Mouse (Mus musculus) forebrain, postnatal 0 days (tissue): ENCODE data around the gene Cdca4. TPM values are rescaled to one million over a fixed set of nuclear protein-coding genes. Genes with fewer than 3 reads are reported as not detected.

ENCODE experiments used
- ATAC-seq: fragments of 200-750 bp; cut with Nextera tagmentation; 2 replicates; pipeline ENCODE4 v1.8.0; 2017; ENCODE audit warnings: mild to moderate bottlenecking, moderate library complexity
- DNase-seq: peaks from one replicate; pipeline ENCODE4 v3.0.0-alpha.2; 2015
- H3K27ac ChIP-seq: fragments of 300-500 bp; sonication (generic); 2 replicates; pipeline ENCODE4 v1.5.1; 2014; ENCODE audit warnings: low read depth, mild to moderate bottlenecking, antibody characterized with exemption, low read length, moderate library complexity, mixed read lengths
- H3K27me3 ChIP-seq: fragments of 300-500 bp; sonication (generic); 2 replicates; pipeline ENCODE4 v1.6.1; 2014; ENCODE audit warnings: mild to moderate bottlenecking, low read length, mixed read lengths; ENCODE audit not compliant: insufficient read depth
- H3K36me3 ChIP-seq: fragments of 300-500 bp; sonication (generic); 2 replicates; pipeline ENCODE4 v1.6.1; 2014; ENCODE audit warnings: mild to moderate bottlenecking, moderate library complexity; ENCODE audit not compliant: insufficient read depth
- H3K4me1 ChIP-seq: fragments of 300-500 bp; sonication (generic); 2 replicates; pipeline ENCODE4 v1.6.1; 2014; ENCODE audit warnings: antibody characterized with exemption; ENCODE audit not compliant: insufficient read depth
- H3K4me2 ChIP-seq: fragments of 300-500 bp; sonication (generic); 2 replicates; pipeline ENCODE4 v1.6.1; 2014; ENCODE audit warnings: low read depth, mild to moderate bottlenecking, moderate library complexity
- H3K4me3 ChIP-seq: fragments of 300-500 bp; sonication (generic); 2 replicates; pipeline ENCODE4 v1.5.1; 2014; ENCODE audit warnings: low read depth, low read length, mixed read lengths
- H3K9ac ChIP-seq: fragments of 300-500 bp; sonication (generic); 2 replicates; pipeline ENCODE4 v1.6.1; 2014; ENCODE audit warnings: mild to moderate bottlenecking
- H3K9me3 ChIP-seq: fragments of 300-500 bp; sonication (generic); 2 replicates; pipeline ENCODE4 v1.6.1; 2016; ENCODE audit warnings: low read length
- CTCF ChIP-seq: sonication (generic); IDR thresholded peaks from 2 replicates; pipeline ENCODE4 v1.5.1; 2016; ENCODE audit warnings: antibody characterized with exemption, control low read depth, low read depth
- WGBS: fragments of 180-500 bp; shearing (Covaris S2); extraction: QIAGEN DNeasy Blood & Tissue Kit; methylation state at CpG from one replicate; pipeline ENCODE4 v1.1.7; 2014; 5-methylcytosine and 5-hydroxymethylcytosine counted together
- polyA plus RNA-seq: library from polyadenylated mRNA; unstranded; fragments of >200 nt; fragmentation: Nextera tagmentation; extraction: Ambion mirVana; gene quantifications from 2 replicates; pipeline ENCODE4 v1.2.1, GENCODE M21; 2015
- total RNA-seq: library from RNA; depleted of rRNA; stranded (reverse); fragments of >200 nt; gene quantifications from 2 replicates; pipeline ENCODE4 v1.2.3, GENCODE M21; 2014

Gene Cdca4
- total and polyA plus RNA-seq, 2 experiments from 2014 or later = 29.7 to 31.3 TPM

DNA sequence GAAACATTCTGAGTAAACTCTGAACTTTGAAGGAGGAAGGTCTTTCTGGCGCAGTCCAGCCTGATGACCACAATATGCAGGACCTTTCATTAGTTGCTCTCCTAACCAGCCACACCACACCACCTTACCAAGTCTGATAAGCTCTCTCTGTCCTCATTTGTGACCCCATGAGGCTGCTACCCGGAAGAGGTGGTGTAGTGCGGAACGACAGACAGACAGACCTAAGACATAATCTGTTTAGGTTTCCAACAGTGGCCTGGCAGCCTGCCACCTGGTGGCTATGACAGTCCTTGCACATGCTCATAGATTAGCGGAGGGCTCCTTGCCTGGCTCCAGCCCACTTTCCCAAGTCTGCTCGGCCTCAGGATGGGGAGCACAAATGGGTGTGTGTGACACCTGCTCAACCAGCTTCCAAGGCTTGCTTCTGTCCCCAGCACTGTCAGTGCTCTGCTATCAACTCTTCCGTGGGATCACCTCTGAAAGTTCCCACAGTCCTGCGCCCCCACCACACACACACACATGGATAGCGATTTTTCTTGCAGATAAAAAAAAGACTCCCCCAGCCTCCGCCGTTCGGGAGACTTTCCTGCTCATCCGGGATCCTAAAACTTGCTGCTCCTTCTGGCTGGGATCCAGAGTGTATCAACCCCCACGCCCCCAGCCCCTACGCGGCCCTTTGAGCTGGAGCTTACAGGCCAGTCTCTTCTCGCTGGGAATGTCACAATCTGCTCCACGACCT is 44.4 kb upstream of the Cdca4 start:
- WGBS = 20% methylated on average over 18 of the region's 18 CpGs
- peak; percentile 76 for DNase-seq
- peak; percentile 80 for TF ChIP-seq CTCF
- H3K27me3 ChIP-seq = peaks cover 55% of the 10 kb centered on the region
- H3K9ac ChIP-seq = 0 out of 2 replicates have a peak overlapping the region, but pooled peaks have one; percentile 14
- H3K4me1 ChIP-seq = 0 out of 2 replicates have a peak, but pooled peaks cover 3% of the 10 kb centered on the region
- H3K4me2 ChIP-seq = peak overlapping the region; percentile 29; the same call in 1 of the 2 replicates
- H3K4me3 ChIP-seq = peak overlapping the region; percentile 16; the same call in 1 of the 2 replicates
- H3K27ac ChIP-seq = no peak overlapping the region
- H3K9me3 ChIP-seq = no peaks in the 10 kb centered on the region
- ATAC-seq = peak; percentile 26; the same call in 1 of the 2 replicates
- H3K36me3 ChIP-seq = no peaks in the 10 kb centered on the region

DNA sequence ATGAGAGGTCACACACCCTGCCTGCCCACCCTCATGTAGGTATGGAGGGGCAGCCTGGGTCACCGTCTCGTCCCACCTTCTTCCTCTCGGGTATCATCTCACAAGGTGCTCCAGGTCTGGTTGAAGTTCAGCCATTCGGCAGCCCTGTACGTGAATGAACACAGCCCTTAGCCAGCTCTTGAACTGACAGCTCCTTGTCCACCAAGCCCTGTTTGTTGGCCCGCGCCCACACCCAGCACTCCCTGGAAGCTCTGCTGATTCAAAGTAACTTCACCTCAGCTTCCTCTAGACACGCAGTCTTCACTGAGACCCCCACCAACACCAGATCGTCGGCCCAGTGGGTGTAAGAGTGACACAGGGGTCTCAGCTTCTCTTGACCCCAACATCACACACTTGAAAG is 43.8 kb upstream of the Cdca4 start:
- H3K4me3 ChIP-seq = no peak overlapping the region
- H3K36me3 ChIP-seq = no peaks in the 10 kb centered on the region
- DNase-seq (no peak), ATAC-seq (no peak)
- WGBS = 85% methylated on average over 10 of the region's 10 CpGs
- H3K4me1 ChIP-seq = 0 out of 2 replicates have a peak, but pooled peaks cover 3% of the 10 kb centered on the region
- H3K4me2 ChIP-seq = no peak overlapping the region
- peaks cover 49% of the 10 kb centered on the region for H3K27me3 ChIP-seq
- TF ChIP-seq CTCF = no peak
- no peak overlapping the region for H3K9ac ChIP-seq
- no peaks in the 10 kb centered on the region for H3K9me3 ChIP-seq
- no peak overlapping the region for H3K27ac ChIP-seq

DNA sequence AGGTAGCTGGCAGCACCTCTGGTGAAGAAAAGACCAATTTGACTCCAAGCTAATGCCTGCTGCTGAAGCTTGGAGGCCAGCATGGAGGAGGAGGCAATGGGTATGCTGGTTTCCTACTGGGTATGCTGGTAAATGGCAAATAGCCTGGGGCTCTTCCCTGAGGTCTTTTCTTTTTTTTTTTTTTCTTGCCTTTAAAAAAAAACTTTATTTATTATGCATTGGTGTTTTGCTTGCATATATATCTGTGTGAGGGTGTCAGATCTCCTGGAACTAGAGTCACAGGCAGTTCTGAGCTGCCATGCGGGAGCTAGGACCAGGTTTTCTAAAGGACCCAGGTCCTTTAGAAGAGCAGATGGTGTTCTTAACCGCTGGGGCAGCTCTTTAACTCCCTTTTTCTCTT is 42.0 kb upstream of the Cdca4 start:
- Histone ChIP-seq H3K4me3 (no peak overlapping the region), H3K27me3 (peaks cover 34% of the 10 kb centered on the region), H3K9ac (no peak overlapping the region), H3K4me2 (no peak overlapping the region), H3K4me1 (0 out of 2 replicates have a peak, but pooled peaks cover 3% of the 10 kb centered on the region), H3K9me3 (no peaks in the 10 kb centered on the region), H3K36me3 (no peaks in the 10 kb centered on the region), H3K27ac (no peak overlapping the region)
- DNase-seq (no peak), ATAC-seq (no peak)
- no peak for TF ChIP-seq CTCF
- 81% methylated on average over 2 of the region's 2 CpGs for WGBS

DNA sequence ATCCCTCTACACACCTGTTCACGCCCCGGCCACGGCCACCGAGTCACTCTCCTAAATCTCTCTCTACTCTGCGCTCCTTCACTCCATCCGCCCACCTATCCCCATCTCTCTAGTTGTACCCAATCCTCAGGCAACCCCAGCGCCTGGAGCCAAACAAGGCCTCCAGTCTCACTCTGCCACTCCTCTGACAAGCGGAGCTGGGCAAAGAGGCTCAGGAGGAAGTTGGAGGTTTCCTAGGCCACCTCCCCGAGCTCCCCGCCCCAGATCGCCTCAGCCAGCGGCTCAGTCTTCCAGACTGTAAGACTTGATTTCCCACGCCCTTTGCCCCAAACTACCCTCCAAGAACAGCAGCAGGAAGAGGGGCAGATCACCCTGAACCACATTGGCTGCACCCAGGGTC is 41.6 kb upstream of the Cdca4 start:
- Histone ChIP-seq H3K4me2 (no peak overlapping the region), H3K9ac (no peak overlapping the region), H3K9me3 (no peaks in the 10 kb centered on the region), H3K36me3 (no peaks in the 10 kb centered on the region), H3K4me3 (no peak overlapping the region), H3K27ac (no peak overlapping the region), H3K27me3 (peaks cover 29% of the 10 kb centered on the region), H3K4me1 (0 out of 2 replicates have a peak, but pooled peaks cover 3% of the 10 kb centered on the region)
- 55% methylated on average over 13 of the region's 13 CpGs for WGBS
- no peak for TF ChIP-seq CTCF
- ATAC-seq (no peak), DNase-seq (no peak)

DNA sequence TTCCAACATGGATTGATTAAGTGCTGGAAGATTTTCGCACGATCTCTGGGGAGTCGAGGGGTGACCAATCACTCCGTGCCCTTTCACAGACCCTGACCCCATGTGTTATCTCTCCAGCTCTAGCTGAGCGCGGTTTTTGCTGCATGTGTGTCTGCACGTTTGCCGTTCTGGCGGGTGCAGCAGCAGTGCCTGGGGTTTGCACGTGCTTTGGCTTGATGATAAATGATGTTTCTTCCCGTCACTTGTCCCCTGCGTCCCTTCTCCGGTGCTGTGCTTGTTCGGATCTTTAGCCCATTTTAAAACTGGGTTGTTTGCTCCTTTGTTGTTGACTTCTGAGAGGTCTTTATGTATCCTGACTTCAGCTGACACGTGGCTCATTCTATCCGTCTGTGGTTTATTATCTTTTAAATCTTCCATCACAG is 40.6 kb upstream of the Cdca4 start:
- Histone ChIP-seq H3K36me3 (no peaks in the 10 kb centered on the region), H3K27me3 (peaks cover 19% of the 10 kb centered on the region), H3K9ac (no peak overlapping the region), H3K4me2 (no peak overlapping the region), H3K4me1 (0 out of 2 replicates have a peak, but pooled peaks cover 3% of the 10 kb centered on the region), H3K9me3 (no peaks in the 10 kb centered on the region), H3K27ac (no peak overlapping the region), H3K4me3 (no peak overlapping the region)
- DNase-seq = no peak
- TF ChIP-seq CTCF = no peak
- 34% methylated on average over 16 of the region's 16 CpGs for WGBS
- ATAC-seq = 0 out of 2 replicates have a peak, but pooled peaks have one; percentile 23

DNA sequence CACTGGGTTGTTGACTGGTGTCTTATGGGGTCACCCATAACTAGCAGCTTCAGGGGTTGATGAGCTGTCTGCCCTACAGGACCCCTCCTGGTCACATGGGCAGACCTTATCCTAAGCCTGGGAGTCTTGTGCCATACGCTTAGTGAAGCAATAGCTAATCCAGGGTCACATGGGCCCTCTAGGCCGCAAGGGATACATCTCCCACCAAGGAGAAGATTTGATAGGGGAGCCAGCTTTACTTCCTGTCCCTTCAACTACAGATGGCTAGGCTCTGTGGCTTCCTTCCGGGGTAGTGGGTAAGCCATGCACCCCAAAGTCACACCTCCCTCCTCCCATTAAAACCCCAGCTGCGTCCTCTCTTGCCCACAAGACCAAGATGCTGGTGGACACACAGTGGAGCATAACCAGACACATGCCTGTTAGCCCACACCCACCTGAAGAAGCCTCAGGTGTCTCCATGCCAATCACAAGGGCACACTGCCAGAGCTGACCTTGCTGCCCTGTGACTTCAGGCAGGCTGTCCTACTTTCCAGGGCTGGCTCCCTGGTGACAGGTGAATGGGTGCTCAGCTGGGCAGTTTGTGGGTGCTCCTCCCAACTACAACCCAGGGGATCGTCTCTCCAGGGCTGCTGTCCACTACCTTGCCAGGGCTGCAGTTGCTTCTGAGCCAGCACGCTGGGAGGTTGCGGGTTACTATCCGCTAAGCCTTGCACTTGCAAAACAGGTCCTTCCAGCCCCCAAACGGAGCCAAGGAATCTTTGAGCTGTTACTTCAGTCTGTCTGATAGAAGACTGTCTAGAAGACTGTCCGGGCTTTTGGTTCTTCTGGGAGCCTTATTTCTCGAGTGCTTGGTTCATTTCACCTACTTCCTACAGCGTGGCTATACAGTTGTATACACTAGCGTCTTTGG is 39.2 kb upstream of the Cdca4 start, which contains the start of gene Gpr132:
Gpr132 (minus strand) TSS at position 51 of the 910 bp plus-strand sequence.
- Histone ChIP-seq H3K9me3 (no peaks in the 10 kb centered on the region), H3K9ac (no peak within 1 kb of the TSS), H3K27me3 (peaks cover 7% of the 10 kb centered on the region; the same call in 1 of the 2 replicates), H3K27ac (no peak within 1 kb of the TSS), H3K4me2 (no peak within 1 kb of the TSS), H3K4me1 (no peaks in the 10 kb centered on the region), H3K36me3 (no peaks in the 10 kb centered on the region), H3K4me3 (no peak within 1 kb of the TSS)
- ATAC-seq = no peak
- TF ChIP-seq CTCF = no peak
- 67% methylated on average over 13 of the region's 13 CpGs for WGBS
- no peak for DNase-seq
